Mouse (Mus musculus) liver, adult 2 months (tissue): ENCODE results near the gene Mitf.

Experiments used
- CTCF ChIP-seq: fragments of 200-500 bp; IDR thresholded peaks from 2 replicates; pipeline ENCODE4 v1.5.1; 2011; ENCODE audit warnings: low read depth, low read length, control low read depth
- POLR2A ChIP-seq: fragments of 200-500 bp; IDR thresholded peaks from 2 replicates; pipeline ENCODE4 v1.6.1; 2011; ENCODE audit warnings: low read length, control low read depth; ENCODE audit not compliant: insufficient read depth; ENCODE audit errors: extremely low read depth

- no peak for TF ChIP-seq CTCF
- no peak for TF ChIP-seq POLR2A
Observed at GRCm38 (mm10) chr6:97956121-97956520, 149.3 kb downstream of the Mitf start.
